Mouse (Mus musculus): ENCODE results near the gene Chd1l.

The Chd1l gene

DNA sequence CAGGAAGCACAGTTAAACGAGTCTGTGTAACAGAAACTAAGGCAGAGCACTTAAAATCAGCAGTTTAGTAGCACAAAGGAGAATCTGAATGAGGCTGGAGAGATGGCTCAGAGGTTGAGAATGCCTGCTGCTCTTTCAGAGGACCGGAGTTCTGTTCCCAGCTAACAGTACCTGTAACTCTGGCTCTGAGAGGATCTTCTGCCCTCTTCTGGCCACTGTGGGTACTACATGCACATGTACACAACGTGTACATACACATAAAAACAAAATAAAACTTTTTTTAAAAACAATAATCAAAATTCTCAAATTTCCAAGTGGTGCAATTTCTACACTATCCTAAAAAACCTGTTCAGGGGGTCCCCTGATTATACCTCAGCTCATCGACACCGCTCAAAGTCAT is 85.2 kb downstream of the Chd1l start:
- no peak for ATAC-seq (ENCODE audit: low TSS enrichment)

DNA sequence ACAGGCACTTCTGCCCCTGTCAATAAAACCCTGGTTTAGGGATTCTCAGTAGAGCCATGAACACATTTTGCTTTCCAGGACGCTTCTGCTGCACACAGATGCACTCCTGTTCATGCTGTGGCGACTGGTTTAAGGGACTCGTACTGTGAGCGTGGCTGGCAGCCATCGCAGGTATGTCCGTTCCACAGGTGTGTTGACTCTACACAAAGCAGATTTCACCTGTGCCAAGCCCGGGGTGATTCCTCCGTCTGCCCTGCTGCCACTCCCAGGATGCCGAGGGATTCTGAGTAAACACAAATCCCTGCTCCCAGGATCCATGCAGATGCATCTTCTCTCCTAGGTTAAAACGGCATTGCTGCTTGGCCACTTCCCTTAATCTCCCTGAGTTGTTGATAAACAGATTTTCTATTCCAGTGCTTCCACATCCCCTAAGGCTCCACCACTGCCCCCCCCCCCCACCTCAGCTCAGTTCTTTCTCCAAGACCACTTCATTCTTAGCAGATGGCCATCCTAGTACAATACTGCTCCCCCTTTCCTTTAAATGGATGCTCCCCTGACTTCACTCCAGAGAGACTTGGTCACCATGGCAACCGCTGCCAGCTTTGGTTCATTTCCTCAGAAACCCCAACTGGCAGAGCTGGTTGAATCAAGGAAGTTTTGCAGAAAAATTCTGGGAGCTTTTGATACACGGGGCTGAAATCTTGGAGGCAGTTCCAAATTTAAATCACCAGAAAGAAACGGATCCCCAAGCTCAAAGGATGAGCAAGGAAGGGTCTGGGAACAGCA is 87.9 kb downstream of the Chd1l start:
- peak; percentile 77 for ATAC-seq (ENCODE audit: low TSS enrichment)

DNA sequence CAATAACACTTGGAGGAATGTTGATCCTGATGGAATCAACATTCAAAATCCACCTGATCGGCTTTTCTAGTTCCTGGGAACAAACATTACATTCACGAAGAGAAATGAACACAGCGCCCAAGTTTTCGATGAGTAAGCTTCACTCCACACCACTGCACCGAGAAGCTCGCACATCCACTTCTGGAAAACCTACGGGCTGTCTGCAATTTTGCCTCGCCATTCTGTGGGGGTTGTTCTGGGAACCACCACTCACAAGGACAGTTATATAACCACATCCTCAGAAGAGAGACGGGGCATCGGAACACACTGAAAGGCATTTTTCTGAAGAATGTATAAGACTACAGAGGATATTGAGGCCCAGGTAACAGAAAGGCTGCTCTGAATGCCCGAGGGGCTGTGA is 90.1 kb downstream of the Chd1l start:
- ATAC-seq (ENCODE audit: low TSS enrichment), result peak; percentile 41

DNA sequence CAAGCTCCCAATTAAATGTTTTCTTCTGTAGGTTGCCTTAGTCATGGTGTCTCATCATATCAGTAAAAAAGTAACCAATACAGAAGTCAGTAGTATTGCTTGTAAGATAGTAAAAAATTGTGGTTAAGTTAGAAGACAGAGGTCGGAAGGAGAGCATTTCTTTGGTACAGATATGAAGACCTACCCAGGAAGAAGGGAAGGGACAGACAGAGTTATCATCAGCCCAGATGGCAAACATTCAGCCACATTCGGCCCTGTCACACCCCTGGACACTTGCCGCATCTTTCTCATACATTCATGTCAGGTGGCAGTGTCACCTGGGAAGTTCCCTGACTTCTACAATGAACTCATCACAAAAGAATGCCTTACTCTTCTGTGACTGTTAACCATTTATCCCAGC is 97.7 kb downstream of the Chd1l start:
- ATAC-seq (ENCODE audit: low TSS enrichment), result no peak
